Mouse (Mus musculus): ENCODE measurements at regions not wholly inside any gene's neighbourhood (a gene's known extent, or its start where the extent isn't known, plus 50 kb on each side); places are given as distances from the start of the nearest gene placed in this dataset.

DNA sequence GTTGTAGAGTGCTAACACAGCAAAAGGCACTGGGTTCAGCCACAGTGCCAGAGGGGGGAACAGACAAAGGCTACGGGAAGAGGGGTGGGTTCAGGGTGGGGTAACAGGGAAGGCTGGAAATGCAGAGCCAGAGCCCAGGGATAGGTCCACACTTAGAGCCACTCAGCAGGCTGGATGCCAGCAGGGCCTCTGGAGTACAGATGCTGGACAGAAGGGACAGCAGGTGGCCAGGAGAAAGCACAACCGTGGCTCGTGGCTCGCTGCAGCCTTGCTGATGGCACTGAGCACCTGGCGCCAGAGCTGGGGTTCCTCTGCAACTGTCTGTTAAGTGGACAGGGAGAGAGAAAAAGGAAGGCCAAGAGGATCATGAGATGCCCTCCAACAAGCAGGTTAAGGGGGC is 174.2 kb downstream of the Mroh4 start:
- H3K4me3 ChIP-seq (ENCODE audit: insufficient read depth in 1 of 2, low read depth in 2 of 2, low read length in 2 of 2): no peak overlapping the region
- WGBS (ENCODE audit: insufficient replicate concordance): 70% methylated on average over 5 of the region's 5 CpGs
- H3K4me1 ChIP-seq (replicated peaks; ENCODE audit: control insufficient read depth in 2 of 2, insufficient read depth in 2 of 2, low read length in 1 of 2): no peaks in the 10 kb centered on the region
- no peaks in the 10 kb centered on the region for H3K27me3 ChIP-seq (ENCODE audit: control insufficient read depth, insufficient read depth, low read length)
- TF ChIP-seq CTCF (IDR thresholded peaks at IDR 0.05; ENCODE audit: low read depth) (no peak), EP300 (IDR thresholded peaks at IDR 0.05; ENCODE audit: low read depth) (no peak)
- H3K4me2 ChIP-seq (ENCODE audit: low read depth): no peak overlapping the region
- H3K9ac ChIP-seq (replicated peaks): no peak overlapping the region
- no peaks in the 10 kb centered on the region for H3K9me3 ChIP-seq (ENCODE audit: control insufficient read depth, low read length)
- no peaks in the 10 kb centered on the region for H3K36me3 ChIP-seq (replicated peaks; ENCODE audit: control insufficient read depth, insufficient read depth, low read depth)
- no peak overlapping the region for H3K27ac ChIP-seq
- ATAC-seq (ENCODE audit: insufficient read depth) (no peak), DNase-seq (ENCODE audit: low read depth in 3 of 3, low spot score in 3 of 3) (no peak)

DNA sequence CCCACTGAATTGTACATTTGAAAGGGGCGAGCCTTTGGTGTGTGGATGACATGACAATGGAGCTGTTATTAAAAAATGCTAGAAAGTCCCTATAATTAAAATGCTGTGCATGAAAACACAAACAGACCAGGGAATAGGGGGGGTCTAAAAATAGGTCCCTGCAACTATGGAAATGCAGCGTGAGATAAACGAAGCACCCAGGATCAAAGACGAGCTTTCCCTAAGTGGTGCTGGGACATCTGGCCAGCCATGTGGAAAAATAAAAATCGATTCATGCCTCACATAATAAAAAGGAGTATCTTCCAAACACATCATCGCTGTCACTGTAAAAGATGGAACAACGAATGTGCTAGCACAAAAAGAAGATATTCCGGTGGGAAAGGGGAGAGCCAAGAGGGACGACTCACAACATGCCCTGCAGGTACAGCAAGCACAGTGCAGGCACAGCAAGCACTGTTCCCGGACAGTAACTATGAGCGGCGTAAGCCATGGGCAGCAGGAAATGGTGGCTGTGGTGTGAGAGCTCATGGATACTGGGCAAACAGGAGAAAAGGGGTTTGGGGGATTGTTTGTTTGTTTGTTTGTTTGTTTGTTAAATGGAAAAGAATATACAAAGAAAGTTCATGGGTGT is 176.7 kb downstream of the Mroh4 start:
- H3K4me2 ChIP-seq (ENCODE audit: low read depth): no peak overlapping the region
- H3K4me1 ChIP-seq (replicated peaks; ENCODE audit: control insufficient read depth in 2 of 2, insufficient read depth in 2 of 2, low read length in 1 of 2): no peaks in the 10 kb centered on the region
- no peak overlapping the region for H3K4me3 ChIP-seq (ENCODE audit: insufficient read depth in 1 of 2, low read depth in 2 of 2, low read length in 2 of 2)
- no peak overlapping the region for H3K27ac ChIP-seq
- H3K36me3 ChIP-seq (replicated peaks; ENCODE audit: control insufficient read depth, insufficient read depth, low read depth): no peaks in the 10 kb centered on the region
- ATAC-seq (ENCODE audit: insufficient read depth): no peak
- DNase-seq (ENCODE audit: low read depth in 3 of 3, low spot score in 3 of 3): no peak
- H3K9me3 ChIP-seq (ENCODE audit: control insufficient read depth, low read length): no peaks in the 10 kb centered on the region
- no peaks in the 10 kb centered on the region for H3K27me3 ChIP-seq (ENCODE audit: control insufficient read depth, insufficient read depth, low read length)
- H3K9ac ChIP-seq (replicated peaks): no peak overlapping the region
- no peak for TF ChIP-seq EP300 (IDR thresholded peaks at IDR 0.05; ENCODE audit: low read depth)
- WGBS (ENCODE audit: insufficient replicate concordance): 64% methylated on average over 12 of the region's 12 CpGs

DNA sequence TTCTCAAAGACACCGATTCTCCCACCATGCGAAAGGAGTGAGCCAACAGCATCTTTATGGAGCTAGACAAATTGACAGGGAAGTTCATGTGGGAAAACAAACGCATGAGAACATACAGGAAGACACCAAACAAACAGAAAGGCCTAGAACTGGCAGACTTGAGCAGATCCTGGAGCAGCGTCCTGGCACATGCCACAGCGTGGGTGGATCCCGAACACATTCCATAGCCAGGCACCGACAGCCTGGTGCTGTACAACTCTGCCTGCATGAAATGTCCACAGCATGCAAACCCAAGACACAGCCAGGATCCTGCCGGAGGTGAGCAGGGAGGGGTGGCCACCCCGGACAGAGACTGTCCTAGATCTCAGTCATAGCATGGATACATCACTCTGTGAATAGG is 177.2 kb downstream of the Mroh4 start:
- H3K36me3 ChIP-seq (replicated peaks; ENCODE audit: control insufficient read depth, insufficient read depth, low read depth): no peaks in the 10 kb centered on the region
- no peak overlapping the region for H3K9ac ChIP-seq (replicated peaks)
- 70% methylated on average over 9 of the region's 9 CpGs for WGBS (ENCODE audit: insufficient replicate concordance)
- H3K27me3 ChIP-seq (ENCODE audit: control insufficient read depth, insufficient read depth, low read length): no peaks in the 10 kb centered on the region
- H3K4me3 ChIP-seq (ENCODE audit: insufficient read depth in 1 of 2, low read depth in 2 of 2, low read length in 2 of 2): no peak overlapping the region
- no peaks in the 10 kb centered on the region for H3K9me3 ChIP-seq (ENCODE audit: control insufficient read depth, low read length)
- DNase-seq (ENCODE audit: low read depth in 3 of 3, low spot score in 3 of 3): no peak
- no peak overlapping the region for H3K4me2 ChIP-seq (ENCODE audit: low read depth)
- TF ChIP-seq CTCF (IDR thresholded peaks at IDR 0.05; ENCODE audit: low read depth) (no peak), EP300 (IDR thresholded peaks at IDR 0.05; ENCODE audit: low read depth) (no peak)
- no peak overlapping the region for H3K27ac ChIP-seq
- H3K4me1 ChIP-seq (replicated peaks; ENCODE audit: control insufficient read depth in 2 of 2, insufficient read depth in 2 of 2, low read length in 1 of 2): no peaks in the 10 kb centered on the region
- no peak for ATAC-seq (ENCODE audit: insufficient read depth)

DNA sequence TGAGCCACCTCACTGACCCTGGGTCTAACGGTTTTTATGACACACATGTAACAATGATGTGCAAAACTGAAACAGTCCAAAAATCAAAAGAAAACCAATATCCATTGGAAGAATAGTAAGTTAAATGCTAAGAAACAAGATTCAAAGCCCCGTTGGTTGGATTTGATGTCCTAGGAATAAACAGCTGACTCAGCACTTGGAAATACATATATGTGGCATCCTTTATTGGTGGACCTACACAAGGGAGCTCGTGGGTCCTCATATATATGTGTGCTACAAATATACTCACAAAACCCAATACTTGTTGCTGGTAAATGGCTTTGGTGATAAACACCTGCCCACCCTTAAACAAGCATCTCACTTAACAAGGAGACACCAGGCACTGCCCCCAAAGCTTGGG is 178.2 kb downstream of the Mroh4 start:
- H3K36me3 ChIP-seq (replicated peaks; ENCODE audit: control insufficient read depth, insufficient read depth, low read depth): no peaks in the 10 kb centered on the region
- WGBS (ENCODE audit: insufficient replicate concordance): 50% methylated on average over 3 of the region's 3 CpGs
- no peak overlapping the region for H3K27ac ChIP-seq
- H3K9ac ChIP-seq (replicated peaks): no peak overlapping the region
- no peak for ATAC-seq (ENCODE audit: insufficient read depth)
- no peaks in the 10 kb centered on the region for H3K9me3 ChIP-seq (ENCODE audit: control insufficient read depth, low read length)
- H3K4me3 ChIP-seq (ENCODE audit: insufficient read depth in 1 of 2, low read depth in 2 of 2, low read length in 2 of 2): no peak overlapping the region
- no peak for DNase-seq (ENCODE audit: low read depth in 3 of 3, low spot score in 3 of 3)
- no peaks in the 10 kb centered on the region for H3K27me3 ChIP-seq (ENCODE audit: control insufficient read depth, insufficient read depth, low read length)
- TF ChIP-seq CTCF (IDR thresholded peaks at IDR 0.05; ENCODE audit: low read depth) (no peak), EP300 (IDR thresholded peaks at IDR 0.05; ENCODE audit: low read depth) (no peak)
- no peak overlapping the region for H3K4me2 ChIP-seq (ENCODE audit: low read depth)
- H3K4me1 ChIP-seq (replicated peaks; ENCODE audit: control insufficient read depth in 2 of 2, insufficient read depth in 2 of 2, low read length in 1 of 2): no peaks in the 10 kb centered on the region

DNA sequence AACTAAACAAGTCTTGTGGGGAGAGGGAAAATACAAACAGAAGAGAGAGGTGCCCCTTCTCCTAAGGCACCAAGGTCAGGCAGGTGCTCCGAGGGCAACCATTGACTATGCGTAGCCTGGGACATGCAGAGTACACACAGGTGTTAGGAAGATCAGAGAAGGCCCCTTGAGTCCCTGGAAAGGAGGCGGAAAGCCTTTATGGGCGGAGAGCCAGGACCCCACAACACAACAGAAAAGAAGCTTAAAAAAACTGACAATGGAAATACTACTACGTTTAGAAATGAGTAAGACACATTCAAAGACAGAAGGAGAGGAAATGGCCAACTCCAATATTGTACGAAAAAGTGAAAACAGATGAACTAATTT is 179.5 kb downstream of the Mroh4 start:
- Histone ChIP-seq H3K4me2 (ENCODE audit: low read depth) (no peak overlapping the region), H3K27ac (no peak overlapping the region), H3K4me3 (ENCODE audit: insufficient read depth in 1 of 2, low read depth in 2 of 2, low read length in 2 of 2) (no peak overlapping the region), H3K27me3 (ENCODE audit: control insufficient read depth, insufficient read depth, low read length) (no peaks in the 10 kb centered on the region), H3K36me3 (replicated peaks; ENCODE audit: control insufficient read depth, insufficient read depth, low read depth) (no peaks in the 10 kb centered on the region), H3K4me1 (replicated peaks; ENCODE audit: control insufficient read depth in 2 of 2, insufficient read depth in 2 of 2, low read length in 1 of 2) (no peaks in the 10 kb centered on the region), H3K9ac (replicated peaks) (no peak overlapping the region), H3K9me3 (ENCODE audit: control insufficient read depth, low read length) (no peaks in the 10 kb centered on the region)
- ATAC-seq (ENCODE audit: insufficient read depth) (no peak), DNase-seq (ENCODE audit: low read depth in 3 of 3, low spot score in 3 of 3) (no peak)
- TF ChIP-seq CTCF (IDR thresholded peaks at IDR 0.05; ENCODE audit: low read depth) (no peak), EP300 (IDR thresholded peaks at IDR 0.05; ENCODE audit: low read depth) (no peak)
- WGBS (ENCODE audit: insufficient replicate concordance): 63% methylated on average over 6 of the region's 6 CpGs

All from liver, embryonic 14.5 days (tissue).